Mouse (Mus musculus): ENCODE results near the gene Lrrc4. TPM values are rescaled to one million over a fixed set of nuclear protein-coding genes. Genes with fewer than 3 reads are reported as not detected.

Gene Lrrc4
- polyA plus RNA-seq, 1 experiment from 2014 or later: 1.6 TPM

DNA sequence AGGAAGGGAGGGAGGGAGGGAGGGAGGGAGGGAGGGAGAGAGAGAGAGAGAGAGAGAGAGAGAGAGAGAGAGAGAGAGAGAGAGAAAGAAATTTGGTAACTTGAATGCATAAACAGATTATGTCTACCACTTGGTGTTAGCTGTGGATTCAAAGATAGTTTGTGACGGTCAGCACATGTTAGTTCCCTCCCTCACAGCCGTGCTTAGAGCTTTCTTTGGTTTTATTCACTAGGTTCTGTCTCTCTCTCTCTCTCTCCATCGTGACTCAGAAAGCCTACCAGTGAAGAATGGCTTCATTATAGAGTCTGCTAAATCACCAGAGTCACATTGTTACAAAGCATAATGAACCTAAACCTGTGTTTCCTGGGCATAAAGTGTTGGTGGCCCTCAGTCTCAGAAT is 146.5 kb downstream of the Lrrc4 start:
- Histone ChIP-seq H3K27ac (ENCODE audit: low read length) (no peak overlapping the region), H3K4me2 (replicated peaks; ENCODE audit: low read depth, low read length) (no peak overlapping the region), H3K9me3 (ENCODE audit: low read length) (no peaks in the 10 kb centered on the region), H3K9ac (replicated peaks; ENCODE audit: low read length) (no peak overlapping the region), H3K4me3 (ENCODE audit: low read length) (no peak overlapping the region), H3K4me1 (ENCODE audit: insufficient read depth, low read length) (peaks cover 16% of the 10 kb centered on the region), H3K27me3 (ENCODE audit: insufficient read depth, low read length) (no peaks in the 10 kb centered on the region), H3K36me3 (ENCODE audit: insufficient read depth, low read length) (no peaks in the 10 kb centered on the region)
- ATAC-seq (ENCODE audit: low FRiP score, low TSS enrichment): no peak
- 37% methylated on average over 3 of the region's 3 CpGs for WGBS

- no peak overlapping the region for H3K4me2 ChIP-seq (replicated peaks; ENCODE audit: low read depth, low read length)
- no peak for ATAC-seq (ENCODE audit: low FRiP score, low TSS enrichment)
- H3K4me1 ChIP-seq (ENCODE audit: insufficient read depth, low read length): peaks cover 16% of the 10 kb centered on the region
- H3K27me3 ChIP-seq (ENCODE audit: insufficient read depth, low read length): no peaks in the 10 kb centered on the region
- no peaks in the 10 kb centered on the region for H3K36me3 ChIP-seq (ENCODE audit: insufficient read depth, low read length)
- 63% methylated on average over 8 of the region's 8 CpGs for WGBS
- no peak overlapping the region for H3K4me3 ChIP-seq (ENCODE audit: low read length)
- no peak overlapping the region for H3K27ac ChIP-seq (ENCODE audit: low read length)
- H3K9me3 ChIP-seq (ENCODE audit: low read length): no peaks in the 10 kb centered on the region
- H3K9ac ChIP-seq (replicated peaks; ENCODE audit: low read length): no peak overlapping the region
Observed at GRCm38 (mm10) chr6:28681521-28682457, 149.8 kb downstream of the Lrrc4 start.

DNA sequence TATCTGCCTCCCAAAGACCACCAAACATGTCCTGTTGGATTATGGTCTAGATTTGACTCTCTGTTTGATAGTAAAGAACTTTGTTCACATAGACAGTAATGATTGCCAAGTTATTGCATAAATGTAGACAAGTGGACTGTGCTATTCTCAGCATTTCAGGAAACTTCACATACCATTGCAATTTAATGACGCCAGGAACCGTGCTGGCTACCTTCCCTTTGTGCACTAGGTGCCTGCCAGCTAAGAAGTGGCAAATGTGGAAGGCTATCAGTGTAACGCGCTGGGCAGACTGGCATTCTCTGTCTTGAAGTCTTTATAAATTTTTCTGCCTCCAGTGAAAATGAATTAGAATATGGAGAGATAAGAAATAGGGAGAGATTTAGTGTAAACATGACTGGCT is 151.0 kb downstream of the Lrrc4 start:
- Histone ChIP-seq H3K4me1 (ENCODE audit: insufficient read depth, low read length) (peaks cover 16% of the 10 kb centered on the region), H3K9me3 (ENCODE audit: low read length) (no peaks in the 10 kb centered on the region), H3K27ac (ENCODE audit: low read length) (no peak overlapping the region), H3K36me3 (ENCODE audit: insufficient read depth, low read length) (no peaks in the 10 kb centered on the region), H3K4me3 (ENCODE audit: low read length) (no peak overlapping the region), H3K9ac (replicated peaks; ENCODE audit: low read length) (no peak overlapping the region), H3K27me3 (ENCODE audit: insufficient read depth, low read length) (no peaks in the 10 kb centered on the region), H3K4me2 (replicated peaks; ENCODE audit: low read depth, low read length) (no peak overlapping the region)
- WGBS: 78% methylated on average over 4 of the region's 4 CpGs
- no peak for ATAC-seq (ENCODE audit: low FRiP score, low TSS enrichment)

- H3K27me3 ChIP-seq (ENCODE audit: insufficient read depth, low read length): no peaks in the 10 kb centered on the region
- no peaks in the 10 kb centered on the region for H3K9me3 ChIP-seq (ENCODE audit: low read length)
- WGBS: 85% methylated on average over 1 of the region's 1 CpGs
- H3K27ac ChIP-seq (ENCODE audit: low read length): no peak overlapping the region
- H3K4me1 ChIP-seq (ENCODE audit: insufficient read depth, low read length): peaks cover 16% of the 10 kb centered on the region
- H3K36me3 ChIP-seq (ENCODE audit: insufficient read depth, low read length): no peaks in the 10 kb centered on the region
- H3K4me3 ChIP-seq (ENCODE audit: low read length): no peak overlapping the region
- H3K9ac ChIP-seq (replicated peaks; ENCODE audit: low read length): no peak overlapping the region
- no peak for ATAC-seq (ENCODE audit: low FRiP score, low TSS enrichment)
- H3K4me2 ChIP-seq (replicated peaks; ENCODE audit: low read depth, low read length): no peak overlapping the region
Observed at GRCm38 (mm10) chr6:28678896-28679295, 152.7 kb downstream of the Lrrc4 start.

- Histone ChIP-seq H3K4me3 (ENCODE audit: low read length) (no peak overlapping the region), H3K27ac (ENCODE audit: low read length) (no peak overlapping the region), H3K27me3 (ENCODE audit: insufficient read depth, low read length) (no peaks in the 10 kb centered on the region), H3K4me1 (ENCODE audit: insufficient read depth, low read length) (no peaks in the 10 kb centered on the region), H3K9ac (replicated peaks; ENCODE audit: low read length) (no peak overlapping the region), H3K9me3 (ENCODE audit: low read length) (no peaks in the 10 kb centered on the region), H3K36me3 (ENCODE audit: insufficient read depth, low read length) (0 out of 2 replicates have a peak, but pooled peaks cover under 1% of the 10 kb centered on the region), H3K4me2 (replicated peaks; ENCODE audit: low read depth, low read length) (no peak overlapping the region)
- no peak for ATAC-seq (ENCODE audit: low FRiP score, low TSS enrichment)
- 91% methylated on average over 1 of the region's 1 CpGs for WGBS
Observed at GRCm38 (mm10) chr6:28674686-28675085, 156.9 kb downstream of the Lrrc4 start.

DNA sequence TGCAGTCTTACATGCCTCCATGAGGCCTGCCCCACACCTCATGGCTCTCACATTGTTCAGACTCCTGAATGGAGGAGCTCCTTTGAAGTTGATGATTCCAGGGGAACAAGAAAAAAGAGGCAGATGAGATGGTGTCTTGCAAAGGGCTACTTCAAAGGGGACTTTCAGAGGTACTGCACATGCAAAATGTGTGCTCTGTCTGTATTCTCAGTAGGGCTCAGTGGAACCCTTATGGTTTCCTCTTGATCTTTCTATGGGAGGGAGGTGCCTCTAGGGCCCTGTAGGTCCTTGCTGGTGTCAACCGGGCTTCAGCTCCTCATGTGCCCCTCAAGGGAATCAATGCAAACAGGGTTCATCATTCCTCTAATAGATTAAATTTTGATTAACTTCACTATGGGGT is 159.2 kb downstream of the Lrrc4 start:
- H3K27ac ChIP-seq (ENCODE audit: low read length): no peak overlapping the region
- WGBS: 52% methylated on average over 1 of the region's 1 CpGs
- no peak overlapping the region for H3K4me3 ChIP-seq (ENCODE audit: low read length)
- no peaks in the 10 kb centered on the region for H3K9me3 ChIP-seq (ENCODE audit: low read length)
- H3K4me2 ChIP-seq (replicated peaks; ENCODE audit: low read depth, low read length): no peak overlapping the region
- no peak for ATAC-seq (ENCODE audit: low FRiP score, low TSS enrichment)
- H3K9ac ChIP-seq (replicated peaks; ENCODE audit: low read length): no peak overlapping the region
- 0 out of 2 replicates have a peak, but pooled peaks cover 7% of the 10 kb centered on the region for H3K36me3 ChIP-seq (ENCODE audit: insufficient read depth, low read length)
- H3K27me3 ChIP-seq (ENCODE audit: insufficient read depth, low read length): no peaks in the 10 kb centered on the region
- no peaks in the 10 kb centered on the region for H3K4me1 ChIP-seq (ENCODE audit: insufficient read depth, low read length)

DNA sequence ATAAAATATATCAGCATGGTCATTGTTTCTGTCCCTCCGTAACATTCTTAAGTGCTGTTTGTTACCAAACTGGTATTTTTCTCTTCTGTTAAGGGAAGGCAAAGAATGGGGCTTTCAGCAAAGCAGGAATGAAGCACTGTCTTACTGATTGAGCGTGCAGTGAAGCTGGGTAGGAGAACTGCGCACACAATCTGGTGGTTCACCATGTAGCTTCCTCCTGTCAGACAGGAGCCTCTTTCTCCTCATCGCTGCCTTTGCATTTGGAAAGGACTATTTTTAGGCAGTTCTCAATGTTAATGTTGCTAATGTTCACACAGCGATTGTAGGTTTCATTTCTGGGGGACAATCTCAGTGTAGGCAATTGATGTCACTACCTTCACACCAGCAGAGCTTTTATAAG is 162.3 kb downstream of the Lrrc4 start:
- no peak overlapping the region for H3K4me3 ChIP-seq (ENCODE audit: low read length)
- H3K9me3 ChIP-seq (ENCODE audit: low read length): no peaks in the 10 kb centered on the region
- no peak overlapping the region for H3K9ac ChIP-seq (replicated peaks; ENCODE audit: low read length)
- no peak for ATAC-seq (ENCODE audit: low FRiP score, low TSS enrichment)
- H3K4me1 ChIP-seq (ENCODE audit: insufficient read depth, low read length): no peaks in the 10 kb centered on the region
- H3K27me3 ChIP-seq (ENCODE audit: insufficient read depth, low read length): no peaks in the 10 kb centered on the region
- no peak overlapping the region for H3K4me2 ChIP-seq (replicated peaks; ENCODE audit: low read depth, low read length)
- no peak overlapping the region for H3K27ac ChIP-seq (ENCODE audit: low read length)
- H3K36me3 ChIP-seq (ENCODE audit: insufficient read depth, low read length): 0 out of 2 replicates have a peak, but pooled peaks cover 7% of the 10 kb centered on the region
- WGBS: 96% methylated on average over 5 of the region's 5 CpGs

DNA sequence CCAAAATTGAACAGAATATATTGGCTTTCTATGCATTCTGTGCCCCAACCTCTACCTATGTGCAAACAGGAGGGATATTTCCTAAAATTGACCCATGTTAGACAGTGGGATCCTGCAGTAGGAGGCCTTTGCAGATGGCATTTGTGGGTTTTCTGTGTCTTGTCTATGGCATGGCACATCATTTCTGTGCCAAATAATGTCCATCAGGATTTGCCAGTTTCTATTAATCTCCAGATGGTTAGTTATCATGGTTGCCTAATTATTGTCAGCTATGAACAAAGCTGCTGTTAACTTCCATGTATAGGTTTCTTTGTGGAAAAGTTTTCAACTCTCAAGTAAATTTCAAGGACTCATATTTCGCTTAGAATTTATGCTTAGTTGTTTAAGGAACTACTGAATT is 164.0 kb downstream of the Lrrc4 start:
- Histone ChIP-seq H3K36me3 (ENCODE audit: insufficient read depth, low read length) (0 out of 2 replicates have a peak, but pooled peaks cover 7% of the 10 kb centered on the region), H3K4me1 (ENCODE audit: insufficient read depth, low read length) (no peaks in the 10 kb centered on the region), H3K27me3 (ENCODE audit: insufficient read depth, low read length) (no peaks in the 10 kb centered on the region), H3K27ac (ENCODE audit: low read length) (no peak overlapping the region), H3K4me3 (ENCODE audit: low read length) (no peak overlapping the region), H3K9ac (replicated peaks; ENCODE audit: low read length) (no peak overlapping the region), H3K9me3 (ENCODE audit: low read length) (no peaks in the 10 kb centered on the region), H3K4me2 (replicated peaks; ENCODE audit: low read depth, low read length) (no peak overlapping the region)
- 98% methylated on average over 1 of the region's 1 CpGs for WGBS
- ATAC-seq (ENCODE audit: low FRiP score, low TSS enrichment): no peak

- WGBS: 78% methylated on average over 3 of the region's 3 CpGs
- H3K4me1 ChIP-seq (ENCODE audit: insufficient read depth, low read length): no peaks in the 10 kb centered on the region
- no peak overlapping the region for H3K4me2 ChIP-seq (replicated peaks; ENCODE audit: low read depth, low read length)
- H3K9me3 ChIP-seq (ENCODE audit: low read length): no peaks in the 10 kb centered on the region
- no peaks in the 10 kb centered on the region for H3K27me3 ChIP-seq (ENCODE audit: insufficient read depth, low read length)
- H3K36me3 ChIP-seq (ENCODE audit: insufficient read depth, low read length): peaks cover 9% of the 10 kb centered on the region; the same call in 1 of the 2 replicates
- H3K4me3 ChIP-seq (ENCODE audit: low read length): no peak overlapping the region
- no peak overlapping the region for H3K9ac ChIP-seq (replicated peaks; ENCODE audit: low read length)
- no peak for ATAC-seq (ENCODE audit: low FRiP score, low TSS enrichment)
- no peak overlapping the region for H3K27ac ChIP-seq (ENCODE audit: low read length)
Observed at GRCm38 (mm10) chr6:28664716-28665115, 166.8 kb downstream of the Lrrc4 start.

- H3K4me1 ChIP-seq (ENCODE audit: insufficient read depth, low read length): no peaks in the 10 kb centered on the region
Observed at GRCm38 (mm10) chr6:28663670-28664069, 167.9 kb downstream of the Lrrc4 start.

More at GRCm38 (mm10) chr6:28663670-28664069, 167.9 kb downstream of the Lrrc4 start:
- H3K9ac ChIP-seq (replicated peaks; ENCODE audit: low read length): no peak overlapping the region
- no peak overlapping the region for H3K4me3 ChIP-seq (ENCODE audit: low read length)
- peaks cover 2% of the 10 kb centered on the region; the same call in 1 of the 2 replicates for H3K36me3 ChIP-seq (ENCODE audit: insufficient read depth, low read length)
- no peaks in the 10 kb centered on the region for H3K9me3 ChIP-seq (ENCODE audit: low read length)
- H3K27me3 ChIP-seq (ENCODE audit: insufficient read depth, low read length): no peaks in the 10 kb centered on the region
- WGBS: 86% methylated on average over 5 of the region's 5 CpGs
- H3K27ac ChIP-seq (ENCODE audit: low read length): no peak overlapping the region
- H3K4me2 ChIP-seq (replicated peaks; ENCODE audit: low read depth, low read length): no peak overlapping the region
- ATAC-seq (ENCODE audit: low FRiP score, low TSS enrichment): no peak

Data from kidney, embryonic 16.5 days (tissue).